Mouse (Mus musculus): ENCODE results near the gene Gigyf2. TPM values are rescaled to one million over a fixed set of nuclear protein-coding genes. Genes with fewer than 3 reads are reported as not detected.

The Gigyf2 gene
- polyA plus RNA-seq (2016; fragmentation: Nextera tagmentation; extraction: Ambion mirVana) = 59.2 and 61.8 TPM in 2 replicates

- H3K4me2 ChIP-seq = peak within 1 kb of the TSS; percentile 81
- H3K9me3 ChIP-seq = peaks cover 1% of the 10 kb centered on the region; the same call in 1 of the 2 replicates
- H3K4me1 ChIP-seq = peaks cover 15% of the 10 kb centered on the region
- ATAC-seq (ENCODE audit: low FRiP score) = peak; percentile 98
- H3K9ac ChIP-seq = peak within 1 kb of the TSS; percentile 96
- H3K4me3 ChIP-seq (replicated peaks) = peak within 1 kb of the TSS; percentile 98
- H3K36me3 ChIP-seq (replicated peaks) = peaks cover 4% of the 10 kb centered on the region; the same call in 1 of the 2 replicates
- peak within 1 kb of the TSS; percentile 95 for H3K27ac ChIP-seq
- peaks cover 11% of the 10 kb centered on the region for H3K27me3 ChIP-seq
- 1% methylated on average over 26 of the region's 36 CpGs for WGBS
Observed at GRCm38 (mm10) chr1:87326742-87327163, at the start of gene Gigyf2. Gene Gigyf2, plus strand, starts transcription at chr1:87326998.

GRCm38 (mm10) chr1:87280281-87280680, 46.5 kb upstream of the Gigyf2 start:
- no peak overlapping the region for H3K4me2 ChIP-seq
- 79% methylated on average over 5 of the region's 5 CpGs for WGBS

GRCm38 (mm10) chr1:87281599-87282412, 45.0 kb upstream of the Gigyf2 start:
- no peak for ATAC-seq (ENCODE audit: low FRiP score)
- Histone ChIP-seq H3K4me3 (replicated peaks) (no peak overlapping the region), H3K36me3 (replicated peaks) (no peaks in the 10 kb centered on the region), H3K4me2 (peak overlapping the region; percentile 29), H3K27ac (no peak overlapping the region; the same call in 1 of the 2 replicates), H3K9me3 (peaks cover 5% of the 10 kb centered on the region; the same call in 1 of the 2 replicates), H3K27me3 (no peaks in the 10 kb centered on the region), H3K4me1 (0 out of 2 replicates have a peak, but pooled peaks cover 6% of the 10 kb centered on the region), H3K9ac (no peak overlapping the region)
- WGBS = 13% methylated on average over 20 of the region's 20 CpGs

More at GRCm38 (mm10) chr1:87280281-87280680, 46.5 kb upstream of the Gigyf2 start:
- Histone ChIP-seq H3K36me3 (replicated peaks) (no peaks in the 10 kb centered on the region), H3K9me3 (no peaks in the 10 kb centered on the region), H3K4me1 (0 out of 2 replicates have a peak, but pooled peaks cover 6% of the 10 kb centered on the region), H3K27ac (no peak overlapping the region), H3K4me3 (replicated peaks) (no peak overlapping the region), H3K9ac (no peak overlapping the region), H3K27me3 (no peaks in the 10 kb centered on the region)
- no peak for ATAC-seq (ENCODE audit: low FRiP score)

- peaks cover 5% of the 10 kb centered on the region; the same call in 1 of the 2 replicates for H3K9me3 ChIP-seq
- no peak for ATAC-seq (ENCODE audit: low FRiP score)
- H3K36me3 ChIP-seq (replicated peaks) = no peaks in the 10 kb centered on the region
- no peak overlapping the region for H3K9ac ChIP-seq
- no peaks in the 10 kb centered on the region for H3K27me3 ChIP-seq
- H3K4me3 ChIP-seq (replicated peaks) = no peak overlapping the region
- H3K4me2 ChIP-seq = no peak overlapping the region
- 75% methylated on average over 6 of the region's 6 CpGs for WGBS
- H3K4me1 ChIP-seq = 0 out of 2 replicates have a peak, but pooled peaks cover 8% of the 10 kb centered on the region
- no peak overlapping the region for H3K27ac ChIP-seq
Observed at GRCm38 (mm10) chr1:87282413-87282788, 44.4 kb upstream of the Gigyf2 start.

GRCm38 (mm10) chr1:87283410-87283960, 43.3 kb upstream of the Gigyf2 start:
- 0 out of 2 replicates have a peak, but pooled peaks cover 8% of the 10 kb centered on the region for H3K4me1 ChIP-seq
- no peak overlapping the region for H3K27ac ChIP-seq
- no peak for ATAC-seq (ENCODE audit: low FRiP score)
- no peaks in the 10 kb centered on the region for H3K36me3 ChIP-seq (replicated peaks)
- H3K9me3 ChIP-seq = peaks cover 5% of the 10 kb centered on the region; the same call in 1 of the 2 replicates
- no peaks in the 10 kb centered on the region for H3K27me3 ChIP-seq
- no peak overlapping the region for H3K4me2 ChIP-seq
- H3K4me3 ChIP-seq (replicated peaks) = no peak overlapping the region
- H3K9ac ChIP-seq = no peak overlapping the region
- 72% methylated on average over 10 of the region's 10 CpGs for WGBS

GRCm38 (mm10) chr1:87287105-87287504, 39.7 kb upstream of the Gigyf2 start:
- Histone ChIP-seq H3K4me1 (0 out of 2 replicates have a peak, but pooled peaks cover 4% of the 10 kb centered on the region), H3K9me3 (peaks cover 5% of the 10 kb centered on the region; the same call in 1 of the 2 replicates), H3K27ac (no peak overlapping the region), H3K9ac (no peak overlapping the region), H3K27me3 (no peaks in the 10 kb centered on the region), H3K36me3 (replicated peaks) (no peaks in the 10 kb centered on the region), H3K4me3 (replicated peaks) (no peak overlapping the region), H3K4me2 (no peak overlapping the region)
- 51% methylated on average over 2 of the region's 2 CpGs for WGBS
- ATAC-seq (ENCODE audit: low FRiP score) = no peak

GRCm38 (mm10) chr1:87291416-87291815, 35.4 kb upstream of the Gigyf2 start:
- ATAC-seq (ENCODE audit: low FRiP score) = no peak
- H3K27ac ChIP-seq = no peak overlapping the region
- H3K4me1 ChIP-seq = 0 out of 2 replicates have a peak, but pooled peaks cover 3% of the 10 kb centered on the region
- no peak overlapping the region for H3K4me3 ChIP-seq (replicated peaks)
- no peak overlapping the region for H3K4me2 ChIP-seq
- no peaks in the 10 kb centered on the region for H3K36me3 ChIP-seq (replicated peaks)
- no peaks in the 10 kb centered on the region for H3K9me3 ChIP-seq
- no peak overlapping the region for H3K9ac ChIP-seq
- no peaks in the 10 kb centered on the region for H3K27me3 ChIP-seq
- 70% methylated on average over 8 of the region's 8 CpGs for WGBS

GRCm38 (mm10) chr1:87292420-87293190, 34.2 kb upstream of the Gigyf2 start:
- H3K4me3 ChIP-seq (replicated peaks) = no peak overlapping the region
- no peaks in the 10 kb centered on the region for H3K27me3 ChIP-seq
- no peaks in the 10 kb centered on the region for H3K4me1 ChIP-seq
- H3K36me3 ChIP-seq (replicated peaks) = no peaks in the 10 kb centered on the region
- no peak overlapping the region for H3K4me2 ChIP-seq
- no peak overlapping the region for H3K9ac ChIP-seq
- no peak overlapping the region for H3K27ac ChIP-seq
- no peaks in the 10 kb centered on the region for H3K9me3 ChIP-seq
- ATAC-seq (ENCODE audit: low FRiP score) = no peak
- WGBS = 63% methylated on average over 15 of the region's 15 CpGs

- H3K9me3 ChIP-seq = no peaks in the 10 kb centered on the region
- H3K36me3 ChIP-seq (replicated peaks) = no peaks in the 10 kb centered on the region
- ATAC-seq (ENCODE audit: low FRiP score) = no peak
- no peak overlapping the region for H3K9ac ChIP-seq
- H3K4me3 ChIP-seq (replicated peaks) = no peak overlapping the region
- H3K27me3 ChIP-seq = no peaks in the 10 kb centered on the region
- no peak overlapping the region for H3K4me2 ChIP-seq
- 80% methylated on average over 4 of the region's 4 CpGs for WGBS
- no peak overlapping the region for H3K27ac ChIP-seq
- H3K4me1 ChIP-seq = no peaks in the 10 kb centered on the region
Observed at GRCm38 (mm10) chr1:87294063-87294710, 32.6 kb upstream of the Gigyf2 start.

GRCm38 (mm10) chr1:87294951-87295350, 31.8 kb upstream of the Gigyf2 start:
- Histone ChIP-seq H3K4me3 (replicated peaks) (no peak overlapping the region), H3K4me1 (no peaks in the 10 kb centered on the region)

GRCm38 (mm10) chr1:87297346-87297925, 29.4 kb upstream of the Gigyf2 start:
- 90% methylated on average over 10 of the region's 10 CpGs for WGBS
- H3K9me3 ChIP-seq = no peaks in the 10 kb centered on the region
- no peaks in the 10 kb centered on the region for H3K27me3 ChIP-seq
- H3K4me3 ChIP-seq (replicated peaks) = no peak overlapping the region
- H3K27ac ChIP-seq = no peak overlapping the region
- no peak overlapping the region for H3K4me2 ChIP-seq
- H3K36me3 ChIP-seq (replicated peaks) = no peaks in the 10 kb centered on the region
- ATAC-seq (ENCODE audit: low FRiP score) = no peak
- no peaks in the 10 kb centered on the region for H3K4me1 ChIP-seq
- H3K9ac ChIP-seq = no peak overlapping the region

More at GRCm38 (mm10) chr1:87294951-87295350, 31.8 kb upstream of the Gigyf2 start:
- no peaks in the 10 kb centered on the region for H3K36me3 ChIP-seq (replicated peaks)
- no peak overlapping the region for H3K9ac ChIP-seq
- H3K27ac ChIP-seq = no peak overlapping the region
- H3K4me2 ChIP-seq = no peak overlapping the region
- H3K9me3 ChIP-seq = no peaks in the 10 kb centered on the region
- 77% methylated on average over 4 of the region's 4 CpGs for WGBS
- H3K27me3 ChIP-seq = no peaks in the 10 kb centered on the region
- ATAC-seq (ENCODE audit: low FRiP score) = no peak

Measured in forebrain, embryonic 12.5 days (tissue).